Mouse (Mus musculus) heart, postnatal 0 days (tissue): ENCODE measurements around the gene Hba-x.

Experiments
- CTCF ChIP-seq: IDR thresholded peaks from 2 replicates; pipeline ENCODE4 v1.5.1; 2016; ENCODE audit warnings: antibody characterized with exemption, control low read depth, low read depth
- EP300 ChIP-seq: IDR thresholded peaks from 2 replicates; pipeline ENCODE4 v1.6.1; 2016; ENCODE audit warnings: antibody characterized with exemption, low read depth

- no peak for TF ChIP-seq CTCF
- TF ChIP-seq EP300: no peak
Observed at GRCm38 (mm10) chr11:32309446-32309845, 33.2 kb downstream of the Hba-x start.
